Mouse (Mus musculus): ENCODE results near the gene Olfr1183.

DNA sequence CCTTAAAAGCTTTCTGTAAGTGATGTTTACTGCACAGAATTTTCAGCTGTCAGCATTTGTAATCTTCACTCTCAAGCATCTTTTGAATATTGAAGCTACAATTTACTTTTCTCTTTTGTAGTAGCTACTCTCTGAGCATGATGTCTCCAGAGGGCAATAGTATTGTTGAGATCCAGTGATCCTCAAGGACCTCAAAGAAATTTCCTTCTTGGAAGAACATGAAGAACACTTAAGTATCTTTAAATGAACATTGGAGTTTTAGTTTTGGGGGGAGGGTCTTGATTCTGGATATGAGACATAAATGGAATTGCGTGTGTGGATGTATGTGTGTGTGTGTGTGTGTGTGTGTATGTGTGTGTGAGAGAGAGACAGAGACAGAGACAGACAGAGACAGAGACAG is 5.6 kb upstream of the Olfr1183 start, which contains the start of gene Gm13757:
- TF ChIP-seq FLI1 (IDR thresholded peaks at IDR 0.05; ENCODE audit: low read length) (no peak), GATA1 (IDR thresholded peaks at IDR 0.05; ENCODE audit: borderline replicate concordance, low read length) (no peak)

All from megakaryocyte, embryonic 14.5 days (primary cell).